Mouse (Mus musculus) heart, postnatal 25 days (tissue): Measurements from ENCODE around the gene Zfr. TPM values are rescaled to one million over a fixed set of nuclear protein-coding genes. Genes with fewer than 3 reads are reported as not detected.
"Not testable (repeated sequence)": the region's sequence is repeated elsewhere in the genome, so short reads cannot be mapped to it uniquely, and the experiment has no call there.

Source experiments
- DNase-seq: peaks from one replicate; pipeline ENCODE4 v3.0.0; 2022; ENCODE audit warnings: low spot score
- intact Hi-C: fragments of 180-260 bp; cut with DNase I; formaldehyde crosslinking; loops from one replicate; pipeline ENCODE4 v1.15.1; 2025
- total RNA-seq, 2 experiments: library from RNA; stranded (reverse); gene quantifications; 2 replicates each; pipeline ENCODE4 v1.2.3; 2021

Zfr gene
- total RNA-seq, 2 experiments from 2014 or later: 79.9 to 87.0 TPM

- no peak for DNase-seq
- intact Hi-C loops: no loop called here
Measured at GRCm38 (mm10) chr15:12103763-12104162, 13.9 kb upstream of the Zfr start.

GRCm38 (mm10) chr15:12104827-12105226, 12.8 kb upstream of the Zfr start:
- intact Hi-C loops: no loop called here

GRCm38 (mm10) chr15:12106430-12106829, 11.2 kb upstream of the Zfr start:
- intact Hi-C loops: no loop called here
- no peak for DNase-seq

More at GRCm38 (mm10) chr15:12104827-12105226, 12.8 kb upstream of the Zfr start:
- no peak for DNase-seq

GRCm38 (mm10) chr15:12108200-12108599, 9.4 kb upstream of the Zfr start:
- intact Hi-C loops: no loop called here
- no peak for DNase-seq

- DNase-seq, intact Hi-C loops: not testable (repeated sequence)
Measured at GRCm38 (mm10) chr15:12108922-12109321, 8.7 kb upstream of the Zfr start.

- intact Hi-C loops: no loop called here
- DNase-seq: no peak
Measured at GRCm38 (mm10) chr15:12111232-12111631, 6.4 kb upstream of the Zfr start.

GRCm38 (mm10) chr15:12113411-12113810, 4.2 kb upstream of the Zfr start:
- DNase-seq: no peak
- intact Hi-C loops: no loop called here

GRCm38 (mm10) chr15:12114546-12114945, 3.1 kb upstream of the Zfr start:
- intact Hi-C loops: no loop called here
- no peak for DNase-seq

GRCm38 (mm10) chr15:12115722-12116230, 1.9 kb upstream of the Zfr start:
- DNase-seq: no peak
- intact Hi-C loops: no loop called here

GRCm38 (mm10) chr15:12118093-12118431, 431 bp downstream of the Zfr start:
- DNase-seq: no peak
- intact Hi-C loops: no loop called here

GRCm38 (mm10) chr15:12118432-12119128, 949 bp downstream of the Zfr start:
- DNase-seq: no peak
- intact Hi-C loops: no loop called here

- intact Hi-C loops: no loop called here
- DNase-seq: no peak
Measured at GRCm38 (mm10) chr15:12119129-12119466, 1.5 kb downstream of the Zfr start.

- no peak for DNase-seq
- intact Hi-C loops: no loop called here
Measured at GRCm38 (mm10) chr15:12124913-12125312, 7.3 kb downstream of the Zfr start.

- DNase-seq, intact Hi-C loops: not testable (repeated sequence)
Measured at GRCm38 (mm10) chr15:12130871-12131270, 13.2 kb downstream of the Zfr start.

- no peak for DNase-seq
- intact Hi-C loops: no loop called here
Measured at GRCm38 (mm10) chr15:12134546-12134945, 16.9 kb downstream of the Zfr start.

GRCm38 (mm10) chr15:12135368-12135767, 17.7 kb downstream of the Zfr start:
- no peak for DNase-seq
- intact Hi-C loops: no loop called here

- intact Hi-C loops: no loop called here
- DNase-seq: no peak
Measured at GRCm38 (mm10) chr15:12136371-12136770, 18.7 kb downstream of the Zfr start.

GRCm38 (mm10) chr15:12140985-12141729, 23.5 kb downstream of the Zfr start:
- intact Hi-C loops: no loop called here
- no peak for DNase-seq

GRCm38 (mm10) chr15:12147423-12147822, 29.8 kb downstream of the Zfr start:
- intact Hi-C loops: no loop called here
- no peak for DNase-seq

- no peak for DNase-seq
- intact Hi-C loops: loop anchor here (1.0 kb wide), 1 partner anchor 26 kb away; no protein-coding TSS in a partner anchor
Measured at GRCm38 (mm10) chr15:12149501-12149900, 31.9 kb downstream of the Zfr start.

- intact Hi-C loops: no loop called here
- DNase-seq: no peak
Measured at GRCm38 (mm10) chr15:12153747-12154146, 36.1 kb downstream of the Zfr start.
